Mouse (Mus musculus) MEL (cell line): ENCODE results near the gene Sema4f. TPM values are rescaled to one million over a fixed set of nuclear protein-coding genes. Genes with fewer than 3 reads are reported as not detected.

Experiments
- DNase-seq: peaks from one replicate; pipeline ENCODE4 v3.0.0; 2011; ENCODE audit warnings: low read depth, low spot score
- H3K27ac ChIP-seq: 2 replicates; pipeline ENCODE4 v1.5.1; 2012; ENCODE audit warnings: low read depth, mild to moderate bottlenecking, control low read depth, low read length, moderate library complexity; ENCODE audit not compliant: control insufficient read depth
- H3K27me3 ChIP-seq, 2 experiments: fragments of 150-350 bp in 1 of 2; sonication (generic) in 1 of 2; 2 replicates each; pipeline ENCODE4 v1.6.1; 2012; ENCODE audit warnings: low read length in 2 of 2, mild to moderate bottlenecking in 2 of 2, improper control_type of control experiment in 1 of 2, moderate library complexity in 1 of 2; ENCODE audit not compliant: insufficient read depth in 2 of 2, control insufficient read depth in 1 of 2
- H3K36me3 ChIP-seq, 2 experiments: 2 replicates each; pipeline ENCODE4 v1.6.1; 2012 to 2014; ENCODE audit warnings: low read length in 2 of 2, improper control_type of control experiment in 1 of 2, inconsistent platforms in 1 of 2, mild to moderate bottlenecking in 1 of 2; ENCODE audit not compliant: insufficient read depth in 2 of 2, control insufficient read depth in 1 of 2
- H3K4me1 ChIP-seq, 2 experiments: fragments of 150-350 bp in 1 of 2; sonication (generic) in 1 of 2; 2 replicates each; pipeline ENCODE4 v1.6.1; 2012; ENCODE audit warnings: low read length in 2 of 2, improper control_type of control experiment in 1 of 2, mild to moderate bottlenecking in 1 of 2; ENCODE audit not compliant: insufficient read depth in 2 of 2, control insufficient read depth in 1 of 2
- H3K4me3 ChIP-seq, 2 experiments: fragments of 150-350 bp in 1 of 2; sonication (generic) in 1 of 2; 2 replicates each; pipeline ENCODE4 v1.5.1; 2012; ENCODE audit warnings: low read depth in 2 of 2, low read length in 2 of 2, mild to moderate bottlenecking in 2 of 2, moderate library complexity in 2 of 2, control low read depth in 1 of 2, improper control_type of control experiment in 1 of 2; ENCODE audit not compliant: control insufficient read depth in 1 of 2, insufficient read depth in 1 of 2
- H3K79me2 ChIP-seq: 2 replicates; pipeline ENCODE4 v1.6.1; 2012; ENCODE audit warnings: mild to moderate bottlenecking, low read length, moderate library complexity; ENCODE audit not compliant: control insufficient read depth, poor library complexity, insufficient read depth
- H3K9ac ChIP-seq: 2 replicates; pipeline ENCODE4 v1.6.1; 2012; ENCODE audit warnings: low read depth, mild to moderate bottlenecking, control low read depth, low read length, moderate library complexity; ENCODE audit not compliant: control insufficient read depth, poor library complexity, severe bottlenecking
- H3K9me3 ChIP-seq: fragments of 150-350 bp; sonication (generic); replicated peaks from 2 replicates; pipeline ENCODE4 v1.6.1; 2012; ENCODE audit warnings: mild to moderate bottlenecking, low read length, improper control_type of control experiment, moderate library complexity; ENCODE audit not compliant: insufficient read depth
- CHD1 ChIP-seq: IDR thresholded peaks from 2 replicates; pipeline ENCODE4 v1.6.1; 2012; ENCODE audit warnings: low read depth, mild to moderate bottlenecking, inconsistent platforms, low read length, improper control_type of control experiment
- CHD2 ChIP-seq: IDR thresholded peaks from 2 replicates; pipeline ENCODE4 v1.6.1; 2011; ENCODE audit warnings: low read length, improper control_type of control experiment
- CTCF ChIP-seq, 3 experiments: IDR thresholded peaks in 2 of 3; conservative IDR thresholded peaks in 1 of 3; 2 replicates each; pipeline ENCODE4 v1.5.1; 2011 to 2012; ENCODE audit warnings: low read length in 3 of 3, low read depth in 2 of 3, mild to moderate bottlenecking in 2 of 3, improper control_type of control experiment in 1 of 3, inconsistent platforms in 1 of 3, mixed read lengths in 1 of 3, moderate library complexity in 1 of 3; ENCODE audit not compliant: control insufficient read depth in 1 of 3, insufficient read depth in 1 of 3, poor library complexity in 1 of 3, severe bottlenecking in 1 of 3
- E2F4 ChIP-seq: IDR thresholded peaks from 2 replicates; pipeline ENCODE4 v1.6.1; 2011; ENCODE audit warnings: low read depth, low read length, improper control_type of control experiment, borderline replicate concordance
- ELF1 ChIP-seq: IDR thresholded peaks from 2 replicates; pipeline ENCODE4 v1.6.1; 2014; ENCODE audit warnings: low read depth, mild to moderate bottlenecking, inconsistent platforms, low read length, improper control_type of control experiment, moderate library complexity
- EP300 ChIP-seq, 2 experiments: IDR thresholded peaks; 2 replicates each; pipeline ENCODE4 v1.6.1; 2011; ENCODE audit warnings: improper control_type of control experiment in 2 of 2, low read length in 2 of 2, low read depth in 1 of 2, mild to moderate bottlenecking in 1 of 2
- ETS1 ChIP-seq: IDR thresholded peaks from 2 replicates; pipeline ENCODE4 v1.6.1; 2012; ENCODE audit warnings: low read depth, mild to moderate bottlenecking, inconsistent platforms, low read length, improper control_type of control experiment, moderate library complexity
- GABPA ChIP-seq: IDR thresholded peaks from 2 replicates; pipeline ENCODE4 v1.6.1; 2012; ENCODE audit warnings: low read depth, mild to moderate bottlenecking, inconsistent platforms, low read length, improper control_type of control experiment, moderate library complexity
- GATA1 ChIP-seq: IDR thresholded peaks from 2 replicates; pipeline ENCODE4 v1.6.1; 2011; ENCODE audit warnings: low read depth, low read length, improper control_type of control experiment
- JUND ChIP-seq: IDR thresholded peaks from 2 replicates; pipeline ENCODE4 v1.6.1; 2011; ENCODE audit warnings: low read depth, mild to moderate bottlenecking, improper control_type of control experiment, low read length
- KAT2A ChIP-seq: conservative IDR thresholded peaks from 2 replicates; pipeline ENCODE4 v1.6.1; 2012; ENCODE audit warnings: low read depth, low read length, improper control_type of control experiment, inconsistent platforms
- MAX ChIP-seq: IDR thresholded peaks from 2 replicates; pipeline ENCODE4 v1.6.1; 2011; ENCODE audit warnings: low read length, improper control_type of control experiment
- MAZ ChIP-seq: IDR thresholded peaks from 2 replicates; pipeline ENCODE4 v1.6.1; 2012; ENCODE audit warnings: low read depth, mild to moderate bottlenecking, inconsistent platforms, low read length, improper control_type of control experiment
- MEF2A ChIP-seq: IDR thresholded peaks from 2 replicates; pipeline ENCODE4 v1.6.1; 2014; ENCODE audit warnings: low read depth, mild to moderate bottlenecking, inconsistent platforms, low read length, improper control_type of control experiment; ENCODE audit not compliant: poor library complexity, insufficient replicate concordance, severe bottlenecking; ENCODE audit errors: extremely low read depth
- MYB ChIP-seq: IDR thresholded peaks from 2 replicates; pipeline ENCODE4 v1.6.1; 2011; ENCODE audit warnings: mild to moderate bottlenecking, low read depth, low read length, improper control_type of control experiment
- POLR2A ChIP-seq, 2 experiments: IDR thresholded peaks; 2 replicates each; pipeline ENCODE4 v1.6.1; 2011 to 2012; ENCODE audit warnings: low read length in 2 of 2, mild to moderate bottlenecking in 2 of 2, control low read depth in 1 of 2, improper control_type of control experiment in 1 of 2, low read depth in 1 of 2, moderate library complexity in 1 of 2; ENCODE audit not compliant: control insufficient read depth in 1 of 2, insufficient read depth in 1 of 2, poor library complexity in 1 of 2
- RAD21 ChIP-seq: IDR thresholded peaks from 2 replicates; pipeline ENCODE4 v1.6.1; 2011; ENCODE audit warnings: mild to moderate bottlenecking, low read depth, low read length, improper control_type of control experiment
- RCOR1 ChIP-seq: IDR thresholded peaks from 2 replicates; pipeline ENCODE4 v1.6.1; 2012; ENCODE audit warnings: low read depth, mild to moderate bottlenecking, inconsistent platforms, low read length, improper control_type of control experiment
- SIN3A ChIP-seq: IDR thresholded peaks from 2 replicates; pipeline ENCODE4 v1.6.1; 2012; ENCODE audit warnings: low read length, improper control_type of control experiment, inconsistent platforms
- SMC3 ChIP-seq: IDR thresholded peaks from 2 replicates; pipeline ENCODE4 v1.6.1; 2011; ENCODE audit warnings: low read depth, low read length, improper control_type of control experiment
- TBP ChIP-seq: IDR thresholded peaks from 2 replicates; pipeline ENCODE4 v1.8.0; 2011; ENCODE audit warnings: low read depth, low read length, improper control_type of control experiment
- TCF12 ChIP-seq: IDR thresholded peaks from 2 replicates; pipeline ENCODE4 v1.6.1; 2014; ENCODE audit warnings: low read depth, mild to moderate bottlenecking, inconsistent platforms, low read length, improper control_type of control experiment, moderate library complexity
- USF2 ChIP-seq, 2 experiments: IDR thresholded peaks; 2 replicates each; pipeline ENCODE4 v1.6.1; 2011 to 2012; ENCODE audit warnings: improper control_type of control experiment in 2 of 2, low read length in 2 of 2, borderline replicate concordance in 1 of 2, inconsistent platforms in 1 of 2, low read depth in 1 of 2, mild to moderate bottlenecking in 1 of 2; ENCODE audit not compliant: insufficient read depth in 1 of 2
- ZC3H11A ChIP-seq: IDR thresholded peaks from 2 replicates; pipeline ENCODE4 v1.6.1; 2012; ENCODE audit warnings: low read depth, mild to moderate bottlenecking, inconsistent platforms, low read length, improper control_type of control experiment
- ZKSCAN1 ChIP-seq: IDR thresholded peaks from 2 replicates; pipeline ENCODE4 v1.6.1; 2012; ENCODE audit warnings: low read depth, mild to moderate bottlenecking, inconsistent platforms, low read length, improper control_type of control experiment, moderate library complexity
- ZMIZ1 ChIP-seq: IDR thresholded peaks from 2 replicates; pipeline ENCODE4 v1.6.1; 2012; ENCODE audit warnings: low read depth, mild to moderate bottlenecking, inconsistent platforms, low read length, improper control_type of control experiment, moderate library complexity
- polyA plus RNA-seq, 2 experiments: library from polyadenylated mRNA; stranded (reverse) in 1 of 2; unstranded in 1 of 2; fragments of >175 nt in 1 of 2; fragments of >200 nt in 1 of 2; gene quantifications; 2 replicates each; pipeline versions ENCODE4 v1.2.1 to v1.2.4; 2012; ENCODE audit warnings: low replicate concordance in 2 of 2, low read depth in 1 of 2; ENCODE audit not compliant: insufficient read length in 2 of 2, insufficient read depth in 1 of 2, missing spikeins in 1 of 2
- total RNA-seq: library from RNA; depleted of rRNA; stranded (reverse); fragments of 300-350 nt; gene quantifications from 2 replicates; pipeline ENCODE4 v1.2.3, GENCODE M21; 2012

Sema4f gene
- total and polyA plus RNA-seq, 3 experiments = 0.01 to 0.04 TPM; not detected in 1

GRCm38 (mm10) chr6:82872332-82872707 is 67.2 kb downstream of the Sema4f start (continued):
- TF ChIP-seq USF2 (IDR thresholded peaks at IDR 0.05; ENCODE audit: borderline replicate concordance in 1 of 2, insufficient read depth in 1 of 2, low read depth in 1 of 2, low read length in 2 of 2) (no peak), CHD1 (no peak), TCF12 (peak; percentile 89), SMC3 (no peak), POLR2A (IDR thresholded peaks at IDR 0.05; ENCODE audit: control insufficient read depth in 1 of 2, insufficient read depth in 1 of 2, low read depth in 1 of 2, low read length in 2 of 2, poor library complexity in 1 of 2) (no peak), GATA1 (peak; percentile 97), ZC3H11A (no peak), GABPA (0 out of 2 replicates have a peak, but pooled peaks have one; percentile 7), ETS1 (peak; percentile 99), KAT2A (0 out of 2 replicates have a peak, but pooled peaks have one; percentile 24)

- peaks cover 0 to 15% of the 10 kb centered on the region in 2 experiments; a peak in 2 of 4 replicates for H3K36me3 ChIP-seq
- peak overlapping the region; percentile 67 for H3K9ac ChIP-seq
- no peaks in the 10 kb centered on the region for H3K79me2 ChIP-seq
- H3K9me3 ChIP-seq = no peaks in the 10 kb centered on the region
- peak overlapping the region; percentile 25 to 43; a peak in 3 of 4 replicates for H3K4me3 ChIP-seq
- peak; percentile 87 for DNase-seq
- TF ChIP-seq JUND (peak; percentile 93; the same call in 1 of the 2 replicates), GABPA (peak; percentile 64; the same call in 1 of the 2 replicates), ELF1 (peak; percentile 48), CHD2 (no peak)
- peaks cover 11 to 17% of the 10 kb centered on the region in 2 experiments for H3K4me1 ChIP-seq
- H3K27me3 ChIP-seq = no peaks in the 10 kb centered on the region
- peak overlapping the region; percentile 96 for H3K27ac ChIP-seq
These were observed 67.8 kb downstream of the Sema4f start for GRCm38 (mm10) chr6:82871632-82872331.

DNA sequence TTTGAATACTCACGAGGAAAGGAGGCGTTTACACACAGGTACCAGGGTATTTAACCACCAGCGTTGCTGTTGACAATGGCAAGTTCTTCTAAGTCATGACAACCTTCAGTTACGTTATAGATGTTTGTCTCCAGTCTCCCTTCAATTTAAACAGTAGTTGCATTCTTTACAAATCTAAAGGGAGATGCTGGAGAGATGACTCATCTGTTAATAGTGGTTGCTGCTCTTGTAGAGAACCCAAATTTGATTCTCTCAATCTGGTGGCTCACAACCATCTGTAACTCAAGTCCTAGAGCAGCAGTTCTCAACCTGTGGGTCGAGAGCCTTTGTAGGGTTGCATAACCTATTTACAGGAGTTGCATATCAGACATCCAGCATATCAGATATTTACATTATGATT is 71.1 kb downstream of the Sema4f start:
- H3K27ac ChIP-seq = no peak overlapping the region
- TF ChIP-seq ELF1 = no peak
- no peak for TF ChIP-seq MAZ
- no peak for TF ChIP-seq E2F4
- no peak for TF ChIP-seq CTCF (IDR thresholded peaks at IDR 0.05 in 2 of 3, conservative IDR thresholded peaks at IDR 0.05 in 1 of 3; ENCODE audit: control insufficient read depth in 1 of 3, insufficient read depth in 1 of 3, low read depth in 2 of 3, low read length in 3 of 3, poor library complexity in 1 of 3, severe bottlenecking in 1 of 3)
- no peak for TF ChIP-seq TCF12
- no peak for TF ChIP-seq MAX
- TF ChIP-seq SIN3A = no peak
- no peak for TF ChIP-seq MEF2A
- TF ChIP-seq CHD1 = no peak
- TF ChIP-seq RAD21 = no peak
- no peak for TF ChIP-seq POLR2A (IDR thresholded peaks at IDR 0.05; ENCODE audit: control insufficient read depth in 1 of 2, insufficient read depth in 1 of 2, low read depth in 1 of 2, low read length in 2 of 2, poor library complexity in 1 of 2)
- TF ChIP-seq GABPA = no peak
- TF ChIP-seq MYB = no peak
- TF ChIP-seq ZKSCAN1 = no peak
- TF ChIP-seq RCOR1 = no peak
- no peak for TF ChIP-seq ZMIZ1
- no peak for TF ChIP-seq TBP
- TF ChIP-seq SMC3 = no peak
- no peak for TF ChIP-seq EP300 (IDR thresholded peaks at IDR 0.05; ENCODE audit: low read depth in 1 of 2, low read length in 2 of 2)
- H3K36me3 ChIP-seq = peaks cover 0 to 15% of the 10 kb centered on the region in 2 experiments; a peak in 2 of 4 replicates
- H3K4me3 ChIP-seq = no peak overlapping the region
- no peak for DNase-seq
- no peak overlapping the region for H3K9ac ChIP-seq
- no peaks in the 10 kb centered on the region for H3K79me2 ChIP-seq
- H3K9me3 ChIP-seq = no peaks in the 10 kb centered on the region
- H3K27me3 ChIP-seq = no peaks in the 10 kb centered on the region
- peaks cover 11 to 17% of the 10 kb centered on the region in 2 experiments for H3K4me1 ChIP-seq
